Mouse (Mus musculus) left cerebral cortex, postnatal 14 days (tissue): Measurements from ENCODE around the gene Stim1. TPM values are rescaled to one million over a fixed set of nuclear protein-coding genes. Genes with fewer than 3 reads are reported as not detected.
A peak's percentile ranks its signal among the peaks of the same experiment; 100 is the strongest.

Experiments
- DNase-seq, 2 experiments: peaks; one replicate each; pipeline ENCODE4 v3.0.0; 2021 to 2022; ENCODE audit warnings: low spot score in 2 of 2, mixed read lengths in 1 of 2
- intact Hi-C: fragments of 180-260 bp; cut with DNase I; formaldehyde crosslinking; loops from one replicate; pipeline ENCODE4 v1.15.1; 2025
- total RNA-seq, 2 experiments: library from RNA; stranded (reverse); gene quantifications; 2 replicates each; pipeline ENCODE4 v1.2.3; 2021

The Stim1 gene
- total RNA-seq, 2 experiments from 2014 or later, result 84.7 to 88.7 TPM

- intact Hi-C loops, result no loop called here
- no peak for DNase-seq
These were observed 66.1 kb downstream of the Stim1 start for GRCm38 (mm10) chr7:102333741-102334140.

GRCm38 (mm10) chr7:102337326-102337725 lies 69.7 kb downstream of the Stim1 start:
- intact Hi-C loops, result no loop called here
- no peak for DNase-seq

GRCm38 (mm10) chr7:102337898-102338297 lies 70.3 kb downstream of the Stim1 start:
- intact Hi-C loops, result no loop called here
- no peak for DNase-seq

- intact Hi-C loops, result no loop called here
- DNase-seq, result no peak
These were observed 71.3 kb downstream of the Stim1 start for GRCm38 (mm10) chr7:102338956-102339355.

- intact Hi-C loops, result no loop called here
- no peak for DNase-seq
These were observed 78.3 kb downstream of the Stim1 start for GRCm38 (mm10) chr7:102345893-102346292.

- intact Hi-C loops, result no loop called here
These were observed 79.7 kb downstream of the Stim1 start for GRCm38 (mm10) chr7:102347327-102347726.

GRCm38 (mm10) chr7:102348681-102349080 lies 81.1 kb downstream of the Stim1 start:
- intact Hi-C loops, result no loop called here
- DNase-seq, result no peak

More at GRCm38 (mm10) chr7:102347327-102347726, 79.7 kb downstream of the Stim1 start:
- DNase-seq, result no peak

GRCm38 (mm10) chr7:102349236-102349635 lies 81.6 kb downstream of the Stim1 start:
- intact Hi-C loops, result no loop called here
- DNase-seq, result no peak

GRCm38 (mm10) chr7:102353420-102353819 lies 85.8 kb downstream of the Stim1 start:
- no peak for DNase-seq
- intact Hi-C loops, result no loop called here

DNA sequence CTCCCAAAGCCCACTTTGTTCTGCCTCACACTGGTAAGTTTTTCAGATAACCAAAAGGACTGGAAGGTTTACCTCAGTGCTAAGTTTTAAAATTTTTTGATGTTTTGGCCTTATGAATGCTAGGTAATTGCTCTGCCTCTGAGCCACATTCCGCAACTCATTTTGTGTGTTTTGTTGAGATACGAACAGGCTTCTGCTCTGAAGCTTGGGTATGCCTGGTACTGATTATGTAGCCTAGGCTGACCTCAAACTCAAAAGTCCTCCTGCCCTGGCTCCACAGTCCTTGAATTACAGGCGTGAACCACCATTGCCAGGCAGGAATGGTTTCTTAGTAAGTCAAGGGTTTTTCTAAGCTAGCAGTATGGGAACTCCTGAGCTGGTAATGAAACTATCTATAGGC lies 90.5 kb downstream of the Stim1 start:
- DNase-seq, result no peak
- intact Hi-C loops, result no loop called here

DNA sequence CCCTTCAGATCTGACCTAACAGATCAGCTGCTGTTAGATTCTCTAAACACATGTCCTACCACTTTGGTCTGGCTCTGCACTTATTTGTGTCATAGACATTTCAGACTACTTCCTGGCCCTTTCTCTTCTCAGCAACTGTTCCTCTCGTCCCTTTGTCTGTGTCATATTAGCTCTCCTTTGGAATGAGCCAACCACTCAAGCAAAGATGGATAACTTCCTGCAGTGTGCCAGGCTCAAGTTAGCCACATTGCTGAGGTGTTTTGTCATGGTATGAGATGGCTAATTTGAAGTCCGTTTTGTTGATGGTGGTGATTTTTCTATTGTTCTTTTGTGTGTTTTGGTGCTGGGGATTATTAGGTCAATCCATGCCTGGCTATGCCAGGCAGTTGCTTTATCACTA lies 93.7 kb downstream of the Stim1 start:
- intact Hi-C loops, result no loop called here
- no peak for DNase-seq

- no peak for DNase-seq
- intact Hi-C loops, result no loop called here
These were observed 96.2 kb downstream of the Stim1 start for GRCm38 (mm10) chr7:102363853-102364252.

DNA sequence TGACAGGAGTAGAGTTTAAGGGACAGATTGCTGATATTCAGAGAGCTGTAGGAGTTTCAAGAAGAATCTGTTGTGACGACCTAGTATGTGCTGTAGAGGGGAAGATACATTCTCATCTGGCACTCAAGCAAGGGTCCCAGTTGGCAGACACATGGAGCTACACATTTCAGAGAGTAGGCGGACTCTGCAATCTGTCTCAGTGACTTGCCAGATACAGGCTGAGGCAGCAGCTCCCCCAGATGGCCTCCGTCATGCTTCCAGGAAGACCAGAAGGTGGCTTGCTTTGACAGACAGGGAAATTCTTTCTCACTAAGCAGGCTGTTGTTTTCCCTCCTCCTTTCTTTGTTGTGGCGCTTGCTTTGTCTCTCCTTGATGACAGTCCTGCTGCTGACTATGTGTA lies 102.1 kb downstream of the Stim1 start:
- peak; percentile 81 to 83 for DNase-seq
- intact Hi-C loops, result no loop called here

DNA sequence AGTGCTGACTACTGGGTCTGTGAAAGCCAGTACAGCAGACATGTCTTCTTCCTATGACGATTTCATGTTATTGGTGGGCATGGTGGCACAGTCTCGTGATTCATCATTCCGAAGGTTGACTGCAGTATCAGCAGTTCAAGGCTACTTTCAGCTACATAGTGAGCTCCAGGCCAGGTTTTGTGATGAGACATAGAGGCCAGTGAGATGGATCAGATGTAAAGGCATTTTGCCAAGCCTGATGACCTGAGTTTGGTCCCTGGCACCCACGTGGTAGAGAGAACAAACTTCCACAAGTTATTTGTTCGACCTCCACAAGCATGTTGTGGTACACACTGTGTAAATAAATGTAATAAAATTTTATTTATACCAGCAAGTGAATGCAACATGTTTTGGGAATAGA lies 102.9 kb downstream of the Stim1 start:
- intact Hi-C loops, result no loop called here
- DNase-seq, result no peak

- no peak for DNase-seq
- intact Hi-C loops, result no loop called here
These were observed 105.9 kb downstream of the Stim1 start for GRCm38 (mm10) chr7:102373382-102374072.

GRCm38 (mm10) chr7:102383221-102383620 lies 115.6 kb downstream of the Stim1 start:
- intact Hi-C loops, result no loop called here
- DNase-seq, result peak in 1 of 2 experiments; percentile 8

GRCm38 (mm10) chr7:102385973-102386372 lies 118.4 kb downstream of the Stim1 start:
- DNase-seq, result no peak
- intact Hi-C loops, result no loop called here

- DNase-seq, result no peak
- intact Hi-C loops, result no loop called here
These were observed 121.5 kb downstream of the Stim1 start for GRCm38 (mm10) chr7:102389082-102389481.

GRCm38 (mm10) chr7:102393898-102394297 lies 126.3 kb downstream of the Stim1 start:
- intact Hi-C loops, result no loop called here
- no peak for DNase-seq

- intact Hi-C loops, result no loop called here
- DNase-seq, result no peak
These were observed 128.3 kb downstream of the Stim1 start for GRCm38 (mm10) chr7:102395894-102396293.

GRCm38 (mm10) chr7:102396331-102396730 lies 128.7 kb downstream of the Stim1 start:
- intact Hi-C loops, result no loop called here
- DNase-seq, result no peak
